Mouse (Mus musculus): ENCODE measurements at regions not wholly inside any gene's neighbourhood (a gene's known extent, or its start where the extent isn't known, plus 50 kb on each side); places are given as distances from the start of the nearest gene placed in this dataset.

GRCm38 (mm10) chr16:95642784-95643590 is 56.6 kb upstream of the Erg start:
- TF ChIP-seq CTCF (IDR thresholded peaks at IDR 0.05; ENCODE audit: low read depth, low read length) (no peak), POLR2A (IDR thresholded peaks at IDR 0.05; ENCODE audit: insufficient read depth, low read length) (no peak), EP300 (IDR thresholded peaks at IDR 0.05; ENCODE audit: insufficient read depth, low read depth, low read length) (no peak)

Measured in ES-Bruce4 (cell line).